Mouse (Mus musculus): ENCODE measurements at regions not wholly inside any gene's neighbourhood (a gene's known extent, or its start where the extent isn't known, plus 50 kb on each side); places are given as distances from the start of the nearest gene placed in this dataset.

DNA sequence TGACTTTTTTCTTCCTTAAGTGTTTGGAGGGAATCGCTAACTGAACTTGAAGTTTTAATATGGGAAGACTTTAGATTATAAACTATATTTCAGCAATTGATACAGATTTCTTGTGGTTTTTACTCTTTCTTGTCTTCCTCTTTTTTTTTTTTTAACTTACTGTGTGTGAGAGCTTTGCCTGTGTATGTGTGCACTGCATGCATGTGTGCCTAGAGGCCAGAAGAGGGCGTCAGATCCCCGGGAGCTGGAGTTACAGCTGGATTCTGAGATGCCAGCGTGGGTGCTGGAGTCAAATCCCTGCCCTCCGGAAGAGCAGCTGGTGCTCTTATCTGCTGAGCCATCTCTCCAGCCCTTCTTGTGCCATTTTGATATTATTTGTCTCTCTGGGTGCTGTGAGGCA, 129.6 kb downstream of the Trim33 start:
- no peak for DNase-seq

DNA sequence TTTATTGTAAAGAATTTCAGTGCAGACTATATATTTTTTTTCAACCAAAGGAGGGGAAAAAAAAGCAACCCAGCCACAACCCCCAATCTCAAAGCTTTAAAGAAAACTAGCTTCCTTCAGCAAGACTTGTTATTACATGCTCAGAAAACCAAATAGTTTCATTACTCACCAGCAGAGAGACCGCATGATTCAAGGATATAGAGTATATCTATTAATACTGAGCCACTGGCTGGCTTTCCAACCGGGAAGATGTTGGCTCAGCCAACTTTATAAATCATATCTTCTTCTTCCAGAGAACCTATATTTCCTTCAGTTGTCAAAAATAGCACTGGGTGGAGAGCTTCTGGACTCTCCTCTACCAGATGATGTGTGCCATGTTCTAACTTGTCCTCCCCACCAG, 133.2 kb downstream of the Trim33 start:
- no peak for DNase-seq

DNA sequence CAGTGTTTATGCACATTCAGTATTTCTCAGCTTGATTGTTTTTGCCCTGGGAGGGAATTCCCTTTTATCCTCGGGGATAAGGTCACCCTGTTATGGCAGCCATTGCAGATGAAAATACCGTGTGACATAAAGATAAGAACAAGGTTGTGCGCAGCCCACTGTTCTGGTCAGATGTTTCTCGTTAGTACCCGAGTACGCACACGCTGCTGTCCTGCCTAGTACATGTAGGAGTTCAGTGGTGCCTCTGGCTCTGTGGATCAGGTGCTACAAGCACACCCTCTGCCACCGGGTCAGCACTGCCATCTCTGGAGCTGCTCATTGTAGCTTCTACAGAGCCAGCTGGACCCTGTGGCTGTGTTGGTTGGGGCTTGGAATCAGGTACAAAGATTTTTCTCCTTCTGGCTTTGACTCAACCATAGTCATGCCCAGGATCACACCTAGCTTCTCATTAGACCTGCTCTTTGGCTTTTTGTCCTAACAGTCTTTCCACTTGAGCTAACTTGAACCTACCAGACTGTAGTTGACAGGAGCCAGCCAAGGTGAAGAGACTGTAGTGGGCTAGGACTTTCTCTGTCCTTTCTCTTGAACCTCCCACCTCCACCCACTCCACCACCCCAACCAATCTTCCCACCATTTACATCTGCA, 136.1 kb downstream of the Trim33 start:
- no peak for DNase-seq

DNA sequence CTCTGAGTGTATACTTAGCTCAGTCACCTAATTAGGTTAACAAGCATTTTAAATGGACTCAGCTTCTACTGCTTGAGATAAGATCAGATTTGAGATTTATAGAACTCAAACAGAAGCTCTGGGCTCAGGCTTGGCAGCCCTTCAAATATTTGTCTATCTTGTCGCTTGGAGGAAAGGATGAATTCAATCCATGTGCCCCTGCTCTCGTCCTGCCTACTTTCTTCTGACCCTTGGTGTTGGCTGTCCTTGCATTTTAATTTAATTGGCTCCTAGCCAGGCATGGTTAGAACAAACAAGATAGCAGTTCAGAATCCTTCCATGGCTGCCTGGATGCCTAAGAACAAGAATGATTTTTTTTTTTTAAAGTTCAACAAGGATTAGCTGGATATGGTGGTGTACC, 137.2 kb downstream of the Trim33 start:
- no peak for DNase-seq

DNA sequence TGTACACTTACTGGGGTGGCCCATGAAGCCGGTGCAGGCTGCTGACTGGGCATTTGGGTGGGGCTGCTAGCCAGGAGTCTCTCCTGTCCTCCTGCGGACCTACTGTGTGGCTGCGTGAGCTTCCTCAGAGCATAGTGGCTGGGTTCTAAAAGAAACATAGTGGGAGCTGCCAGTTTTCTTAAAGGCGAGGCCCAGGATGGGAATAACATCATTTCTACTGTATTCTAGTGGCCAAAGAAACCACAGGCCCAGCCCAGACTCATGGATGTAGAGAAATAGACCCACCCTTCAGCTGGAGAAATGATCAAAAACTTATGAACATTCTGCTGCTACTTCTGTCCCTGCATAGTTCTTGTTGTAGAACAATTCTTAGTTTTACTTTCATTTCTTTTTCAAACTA, 138.7 kb downstream of the Trim33 start:
- no peak for DNase-seq

DNA sequence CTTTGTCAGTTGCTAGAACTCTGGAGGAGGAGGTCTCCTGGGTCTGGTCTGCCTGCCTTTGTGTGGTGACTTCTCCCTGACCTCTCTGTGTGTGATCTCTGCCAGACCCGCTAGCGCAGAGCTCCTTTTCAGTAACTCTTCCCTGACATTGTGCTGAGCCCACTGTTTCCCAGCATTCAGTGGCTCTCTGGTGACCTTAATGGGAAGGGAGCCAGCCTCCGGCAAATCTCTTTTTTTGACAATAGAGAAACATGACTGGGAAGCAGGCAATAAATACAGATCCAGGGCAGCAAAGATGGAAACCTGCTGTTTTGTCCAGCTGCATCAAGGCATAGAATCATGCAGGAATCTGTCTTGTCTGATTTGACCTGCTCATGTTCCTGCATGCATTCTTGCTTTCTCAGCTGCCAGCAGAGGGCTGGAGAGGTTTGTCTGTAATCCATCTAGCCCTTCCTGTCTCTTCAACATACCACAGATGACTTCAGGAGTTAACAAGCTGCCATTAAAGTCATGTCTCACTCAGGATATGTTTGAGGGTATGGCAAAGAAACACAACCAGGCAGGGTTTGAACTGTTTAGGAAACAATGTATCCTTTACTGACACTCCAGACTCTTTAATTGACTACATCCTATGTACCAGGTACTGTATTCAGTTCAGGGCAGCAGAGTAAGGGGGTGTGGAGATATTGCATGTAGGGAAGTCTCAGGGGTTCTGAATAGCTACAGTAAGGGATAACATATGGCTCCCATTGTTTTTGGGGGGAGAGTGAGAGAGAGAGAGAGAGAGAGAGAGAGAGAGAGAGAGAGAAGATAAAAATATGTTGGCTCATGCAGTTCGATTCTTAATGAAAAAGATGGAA, 140.9 kb downstream of the Trim33 start:
- DNase-seq: no peak

DNA sequence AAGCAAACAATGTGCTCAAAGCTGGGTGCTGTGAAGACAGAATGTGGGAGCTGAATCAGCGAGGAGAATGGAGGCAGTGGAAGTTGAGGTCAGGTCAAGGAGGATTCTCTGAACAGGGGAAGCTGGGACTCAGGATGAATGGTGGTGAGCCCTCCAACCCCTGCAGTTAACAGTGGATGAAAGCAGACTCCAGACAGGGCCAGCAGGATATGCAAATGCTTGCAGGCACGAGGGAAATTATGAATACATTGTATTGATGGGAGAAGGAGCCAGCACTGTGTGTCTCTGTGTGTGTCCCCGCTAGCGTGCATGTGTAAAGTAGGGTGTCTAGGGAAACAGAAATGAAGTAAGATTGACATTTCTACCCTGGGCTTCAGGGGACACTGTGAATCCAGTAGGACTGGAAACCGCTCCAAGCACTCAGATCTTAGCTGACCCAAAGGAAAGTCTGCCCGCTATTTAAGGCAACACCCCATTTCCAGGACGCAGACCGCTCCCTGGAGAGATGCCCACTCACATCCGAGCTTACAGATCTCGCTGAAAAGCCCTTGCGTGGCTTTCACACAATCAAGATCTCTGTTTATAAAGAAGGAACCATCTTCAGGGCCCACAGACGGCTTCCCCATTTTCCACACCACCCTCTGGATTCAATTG, 141.7 kb downstream of the Trim33 start:
- DNase-seq: no peak

DNA sequence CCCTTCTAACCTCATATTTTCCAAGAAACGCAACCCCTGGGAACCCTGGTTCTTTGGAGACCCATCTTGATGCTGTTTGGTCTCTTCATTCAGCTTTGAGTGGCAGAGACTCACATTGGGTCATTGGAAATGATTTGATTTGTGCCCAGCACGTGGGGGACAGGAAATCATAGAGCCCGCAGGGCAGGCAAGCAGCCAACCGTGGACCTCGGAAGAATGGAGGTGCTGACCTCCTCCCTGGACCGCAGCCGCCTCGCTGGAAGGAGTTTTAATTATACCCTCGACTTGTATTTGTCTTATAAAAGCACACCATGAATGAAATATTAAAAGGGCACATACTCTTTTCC, 142.2 kb downstream of the Trim33 start:
- DNase-seq: no peak

DNA sequence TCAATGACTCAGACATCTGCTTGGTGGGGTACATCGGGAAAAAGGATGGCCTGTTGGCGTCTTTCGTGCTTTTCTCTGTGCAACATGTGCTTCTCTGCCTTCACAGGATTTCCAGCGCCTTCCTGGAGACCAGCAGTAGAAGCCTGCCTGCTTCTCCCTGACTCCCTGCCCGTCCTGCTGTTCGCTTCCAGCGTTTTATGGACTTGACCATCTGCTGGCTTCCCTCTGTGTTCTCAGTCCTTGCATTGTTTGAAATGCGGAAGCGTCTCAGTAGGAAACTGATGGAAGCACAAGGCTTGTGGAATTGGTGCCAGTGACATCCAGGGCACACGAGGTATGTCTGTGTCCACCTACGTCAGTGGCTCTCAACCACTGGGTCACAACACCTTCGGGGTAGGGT, 143.7 kb downstream of the Trim33 start:
- no peak for DNase-seq

DNA sequence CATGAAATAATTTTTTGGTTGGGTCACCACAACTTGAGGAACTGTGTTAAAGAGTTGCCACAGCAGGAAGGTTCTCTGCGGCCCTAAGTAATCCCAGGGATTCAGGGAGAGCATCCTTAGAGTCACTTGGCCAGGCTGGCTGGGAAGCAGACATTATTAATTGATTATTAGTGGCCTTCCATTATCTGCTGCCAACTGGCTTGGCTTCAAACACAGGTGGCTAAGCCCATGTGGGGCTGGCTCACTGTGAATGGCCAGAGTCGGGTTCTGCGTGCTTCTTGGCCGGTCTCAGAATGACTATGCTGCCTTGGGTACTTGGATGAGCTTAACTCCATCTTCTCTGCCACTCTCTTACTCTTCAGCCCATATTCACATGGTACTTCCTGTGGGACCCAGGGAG, 144.2 kb downstream of the Trim33 start:
- DNase-seq: no peak

DNA sequence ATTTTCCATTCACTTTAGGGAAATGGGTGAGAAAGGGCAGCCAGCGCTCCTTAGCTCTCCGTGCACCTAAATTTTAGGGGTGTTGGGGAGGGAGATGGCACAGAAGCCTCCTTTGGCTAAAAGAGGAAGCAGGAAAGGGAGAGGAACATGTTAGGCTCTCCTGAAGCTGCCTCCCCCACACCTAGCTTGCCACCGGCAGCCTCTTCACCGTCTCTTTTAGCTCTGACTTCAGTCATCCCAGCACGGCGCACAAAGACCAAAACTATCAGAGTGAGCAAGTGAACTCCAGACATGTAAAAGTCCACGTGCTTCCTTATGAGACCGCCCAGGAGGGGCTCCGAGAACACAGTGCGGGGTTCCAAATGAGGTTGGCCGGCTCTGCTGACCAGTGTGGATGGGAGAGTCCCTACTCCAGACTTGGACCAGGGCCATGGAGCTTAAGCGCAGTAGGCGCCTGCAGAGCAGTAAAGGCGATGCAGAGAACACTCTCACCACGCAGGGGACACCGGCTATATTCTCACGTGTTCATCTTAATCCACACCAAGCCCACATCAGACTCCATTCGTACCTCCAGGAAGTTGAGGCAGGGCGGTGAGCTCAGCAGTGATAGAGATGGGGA, 146.8 kb downstream of the Trim33 start:
- DNase-seq: no peak

DNA sequence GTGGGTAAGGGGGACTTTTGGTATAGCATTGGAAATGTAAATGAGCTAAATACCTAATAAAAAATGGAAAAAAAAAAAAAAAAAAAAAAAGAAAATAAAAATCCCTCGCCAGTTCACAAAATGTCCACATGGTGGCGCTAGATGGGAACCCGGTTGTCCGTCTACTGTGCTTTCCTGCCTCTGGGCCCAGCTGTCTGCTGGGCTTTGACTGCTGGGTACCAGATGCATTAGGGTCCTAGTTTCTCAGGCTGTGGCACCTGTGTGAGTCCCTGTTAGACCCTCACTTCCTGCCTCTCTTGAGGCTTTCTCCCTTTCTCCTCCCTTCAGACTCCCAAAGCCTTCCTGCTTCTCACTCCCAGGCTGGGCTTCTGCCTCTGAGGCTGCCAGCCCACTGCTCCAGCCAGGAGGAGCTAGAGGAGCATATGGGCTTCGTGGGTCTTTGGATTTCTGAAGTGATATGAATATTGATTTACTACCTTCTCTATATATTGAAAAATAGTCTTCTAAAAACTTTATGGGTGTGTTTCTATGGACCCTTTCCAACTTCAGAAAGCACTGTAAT, 145.7 kb upstream of the Syt6 start:
- DNase-seq: peak in 1 of 2 experiments; percentile 20

DNA sequence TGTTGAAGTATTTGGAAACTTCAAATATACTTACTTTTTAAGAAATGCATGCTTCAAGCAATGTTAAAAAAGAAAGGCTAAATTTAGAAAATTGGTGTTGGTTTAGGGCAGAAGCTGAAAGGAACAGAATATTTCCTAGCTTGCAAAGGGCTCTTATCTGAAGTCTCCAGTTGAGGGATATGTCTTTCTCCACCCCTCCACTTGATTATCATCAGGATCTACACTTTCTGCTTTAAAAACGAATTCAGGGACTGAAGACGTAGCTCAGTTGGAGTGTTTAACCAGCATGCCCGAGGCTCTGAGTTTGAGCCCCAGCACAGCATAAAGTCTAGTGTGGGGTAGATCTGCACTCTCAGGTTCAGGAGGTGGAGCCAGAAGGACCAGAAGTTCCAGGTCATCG, 144.9 kb upstream of the Syt6 start:
- DNase-seq: no peak

DNA sequence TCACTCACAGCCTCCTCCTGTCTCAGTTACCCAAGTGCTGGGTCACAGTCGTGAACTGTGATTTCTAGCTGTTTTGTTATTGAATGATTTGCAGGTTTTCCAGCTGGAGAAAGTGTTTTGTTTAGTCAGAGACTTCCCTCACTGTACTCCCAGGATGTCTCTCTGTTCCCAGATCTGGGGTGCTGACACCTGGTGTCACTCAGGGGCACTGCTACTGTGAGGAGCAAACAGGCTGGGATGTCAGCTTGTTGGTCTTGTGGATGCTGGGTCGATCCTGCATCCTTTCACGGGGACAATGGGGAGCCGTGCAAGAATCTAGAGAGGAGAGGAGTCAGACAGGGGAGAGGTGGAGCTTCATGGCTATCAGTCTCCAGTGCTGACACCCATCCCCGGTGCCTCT, 142.8 kb upstream of the Syt6 start:
- DNase-seq: no peak

DNA sequence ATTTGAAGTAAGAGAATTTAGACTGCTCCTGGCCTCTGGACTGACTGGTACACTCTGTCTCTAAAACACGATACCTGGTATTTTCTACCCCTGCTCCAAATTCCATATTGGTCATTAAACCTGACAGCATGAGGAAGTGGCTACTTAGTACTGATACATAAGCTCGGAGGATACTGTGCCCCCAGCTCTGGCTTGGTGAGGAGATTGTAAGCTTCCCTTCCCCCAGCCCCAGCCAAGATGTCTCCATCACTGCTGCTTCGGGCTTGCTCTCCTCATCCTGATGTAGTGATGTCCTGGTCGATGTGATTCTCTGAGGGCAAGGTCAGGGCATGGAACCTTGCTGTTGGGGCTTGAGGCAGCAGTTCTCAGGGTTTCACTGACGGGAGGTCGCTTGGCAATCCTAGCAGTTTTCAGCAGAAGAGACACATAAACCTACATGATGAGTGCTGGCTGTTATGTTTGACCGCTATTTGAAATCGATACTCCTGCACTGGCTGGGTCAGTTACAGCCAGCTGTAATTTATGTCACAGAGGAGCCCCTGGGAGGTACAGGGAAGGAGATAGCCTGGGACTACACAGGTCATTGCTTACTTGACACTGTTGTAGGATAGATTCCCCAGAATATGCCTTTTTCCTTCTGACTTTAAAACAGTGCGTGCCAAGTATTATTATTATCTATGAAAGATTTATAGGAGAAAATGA, 138.0 kb upstream of the Syt6 start:
- DNase-seq: no peak

DNA sequence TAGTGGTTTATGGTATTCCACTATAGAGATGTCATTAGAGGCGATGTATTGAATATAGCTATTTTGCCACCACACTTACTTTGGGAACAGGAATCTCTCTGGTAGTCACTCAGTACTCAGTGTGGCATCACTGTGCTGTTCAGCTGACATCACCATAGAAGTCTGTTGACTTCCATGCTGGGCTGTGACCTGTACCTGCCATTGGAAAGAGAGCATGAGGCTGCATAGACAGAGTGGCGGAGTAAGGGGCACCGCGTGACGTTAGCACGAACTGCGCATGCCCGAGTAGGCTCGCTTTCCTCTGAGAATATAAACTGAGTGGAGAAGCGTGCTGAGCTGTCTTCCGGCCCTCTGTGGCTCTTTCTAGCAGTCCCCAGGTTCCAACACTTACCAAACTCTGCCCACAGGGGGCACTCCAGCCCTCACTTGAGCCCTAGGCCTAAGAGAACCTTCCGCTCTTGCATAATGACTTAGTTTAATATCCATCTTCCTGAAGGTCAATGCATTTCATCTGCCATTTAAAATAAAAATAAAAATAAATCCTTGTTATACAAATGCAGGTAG, 136.2 kb upstream of the Syt6 start:
- peak; percentile 44 to 61 for DNase-seq

DNA sequence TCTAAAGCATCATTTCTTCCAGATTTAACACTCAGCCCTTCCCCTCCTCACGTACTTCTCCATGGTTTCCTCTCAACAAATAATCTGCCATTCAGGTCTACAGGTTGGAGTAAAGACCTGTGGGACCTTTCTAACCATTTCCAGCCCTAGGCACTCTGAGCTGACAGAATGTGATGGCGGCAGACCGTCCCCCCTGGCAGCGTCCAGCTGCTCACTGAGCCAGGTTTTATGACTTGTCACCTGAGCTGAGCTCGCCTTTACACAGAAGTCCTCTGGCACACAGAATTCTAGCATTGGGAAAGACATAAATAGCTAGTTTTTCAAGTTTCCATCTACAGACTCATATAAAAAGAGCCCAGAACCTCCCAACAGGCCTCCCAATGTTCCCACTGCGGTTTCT, 131.8 kb upstream of the Syt6 start:
- no peak for DNase-seq

DNA sequence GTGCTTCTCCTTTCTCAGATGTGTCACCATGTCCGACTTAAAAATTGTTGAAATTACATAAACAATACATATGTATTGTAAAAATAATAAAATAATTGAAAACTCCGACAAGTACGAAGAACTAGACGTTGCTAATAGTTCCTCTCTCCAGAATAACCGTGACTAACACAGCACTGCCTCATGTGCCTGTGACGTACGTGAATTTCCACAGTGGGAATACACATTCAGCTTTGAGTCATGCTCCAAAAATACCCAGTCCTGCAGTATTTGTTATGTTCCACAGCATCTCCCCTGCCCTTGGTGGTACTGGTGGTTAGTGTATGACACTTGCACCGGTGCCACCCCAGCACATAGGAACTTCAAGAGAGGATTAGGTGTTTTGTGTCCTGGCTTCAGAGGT, 129.2 kb upstream of the Syt6 start:
- no peak for DNase-seq

DNA sequence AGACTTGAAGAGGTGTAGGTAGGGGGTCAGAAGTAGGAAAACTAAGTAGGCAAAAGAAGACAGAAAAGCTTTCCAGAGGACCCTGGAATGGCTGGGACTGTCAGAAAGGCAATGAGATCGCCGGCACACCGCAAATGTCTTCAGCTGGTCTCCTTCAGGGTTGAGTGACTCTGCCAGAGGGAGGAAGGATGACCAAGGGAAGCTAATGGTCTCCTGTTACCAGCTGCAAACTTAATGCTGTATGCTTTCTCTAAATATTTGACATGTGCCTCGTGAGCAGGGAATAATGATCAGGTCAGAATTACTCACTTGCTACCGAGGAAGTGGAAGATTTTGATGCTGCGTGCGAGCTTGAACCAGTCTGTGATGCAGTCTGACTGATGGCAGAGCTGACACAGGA, 125.2 kb upstream of the Syt6 start:
- no peak for DNase-seq

DNA sequence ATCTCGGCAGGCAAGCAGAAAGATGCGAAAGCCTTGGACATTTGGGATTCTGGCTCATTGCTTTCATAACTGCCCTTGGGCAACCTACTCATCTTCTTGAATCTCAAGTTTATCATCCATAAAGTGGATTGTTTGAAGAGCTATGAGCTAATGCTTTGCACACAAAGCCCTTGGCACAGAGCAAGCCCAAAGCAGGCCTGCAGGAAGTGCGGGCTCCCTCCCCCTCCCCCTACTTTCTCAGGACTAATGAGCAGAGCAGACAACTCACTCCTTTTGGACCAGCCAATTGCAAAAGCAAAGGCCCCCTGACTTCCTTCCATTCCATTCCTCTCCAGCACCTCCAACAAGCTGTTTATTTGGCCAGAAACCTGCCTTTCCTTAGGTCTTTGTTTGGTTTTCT, 123.1 kb upstream of the Syt6 start:
- no peak for DNase-seq

DNA sequence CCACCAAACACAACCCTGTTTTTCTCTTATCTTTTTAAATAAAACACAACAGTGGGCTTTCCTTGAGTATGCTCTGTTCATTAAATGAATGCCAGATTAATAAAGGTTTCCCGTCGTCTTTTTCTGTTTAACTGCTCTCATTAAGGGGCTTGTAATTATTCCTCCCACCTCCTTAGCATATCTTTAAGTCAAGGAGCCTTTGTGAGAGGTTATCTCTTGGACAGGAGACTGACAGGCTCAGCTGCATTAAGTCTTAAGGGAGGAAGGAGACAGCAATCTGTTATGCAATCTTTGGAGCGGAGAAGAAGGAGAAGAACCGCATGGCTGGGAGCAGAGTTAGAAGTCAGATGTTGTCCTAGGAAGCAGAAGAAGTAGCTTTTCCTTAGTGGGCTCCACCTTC, 111.3 kb upstream of the Syt6 start:
- DNase-seq: no peak

DNA sequence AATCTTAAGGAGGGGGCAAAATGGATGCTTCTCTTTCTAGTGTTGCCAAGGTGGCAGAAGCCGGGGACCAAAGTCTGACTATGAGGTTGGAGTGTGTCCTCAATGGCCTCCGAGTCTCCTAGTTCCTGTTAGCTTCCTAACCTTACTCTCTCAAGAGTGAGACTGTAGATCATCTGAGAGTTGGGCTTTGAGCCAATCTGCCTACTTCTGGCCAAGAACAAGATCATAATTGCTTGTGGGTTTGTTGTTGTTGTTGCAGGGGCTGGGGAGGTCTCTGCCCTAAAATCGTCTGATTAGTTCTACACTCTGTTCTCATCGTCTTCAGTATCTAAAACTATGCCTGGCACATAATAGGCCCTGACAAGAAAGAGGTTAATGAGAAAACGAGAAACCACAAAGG, 110.8 kb upstream of the Syt6 start:
- DNase-seq: no peak

DNA sequence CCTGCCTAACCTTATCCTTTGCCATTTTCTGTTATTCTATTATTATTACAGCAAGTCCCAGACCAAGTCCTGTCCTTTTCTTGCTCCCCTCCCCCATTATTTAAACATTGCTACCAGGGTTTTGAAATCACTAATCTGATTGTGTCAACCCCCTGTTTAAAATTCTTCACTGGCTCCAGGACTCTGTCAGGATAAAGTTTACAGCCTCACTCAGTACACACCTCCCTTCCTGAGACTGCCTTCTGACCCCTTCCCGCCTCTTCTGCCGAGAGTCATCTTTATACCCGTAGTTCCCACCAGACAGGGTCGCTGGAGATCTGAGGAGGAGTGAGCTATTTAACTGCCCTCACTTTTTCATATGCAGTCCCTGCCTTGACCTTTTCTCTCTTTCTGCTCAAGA, 110.3 kb upstream of the Syt6 start:
- no peak for DNase-seq
